Mouse (Mus musculus): ENCODE data around the gene Prkci.

GRCm38 (mm10) chr3:31082838-31083506, 87.4 kb downstream of the Prkci start:
- TF ChIP-seq CTCF (IDR thresholded peaks at IDR 0.05; ENCODE audit: low read depth, low read length) (no peak), POLR2A (IDR thresholded peaks at IDR 0.05; ENCODE audit: extremely low read depth, insufficient read depth, low read length) (no peak)

Data from liver, adult 2 months (tissue).